Mouse (Mus musculus): Measurements from ENCODE around the gene Methig1. TPM values are rescaled to one million over a fixed set of nuclear protein-coding genes. Genes with fewer than 3 reads are reported as not detected.
"Not testable (repeated sequence)": the region's sequence is repeated elsewhere in the genome, so short reads cannot be mapped to it uniquely, and the experiment has no call there.

Methig1 gene
- total and polyA plus RNA-seq, 3 experiments = not detected

DNA sequence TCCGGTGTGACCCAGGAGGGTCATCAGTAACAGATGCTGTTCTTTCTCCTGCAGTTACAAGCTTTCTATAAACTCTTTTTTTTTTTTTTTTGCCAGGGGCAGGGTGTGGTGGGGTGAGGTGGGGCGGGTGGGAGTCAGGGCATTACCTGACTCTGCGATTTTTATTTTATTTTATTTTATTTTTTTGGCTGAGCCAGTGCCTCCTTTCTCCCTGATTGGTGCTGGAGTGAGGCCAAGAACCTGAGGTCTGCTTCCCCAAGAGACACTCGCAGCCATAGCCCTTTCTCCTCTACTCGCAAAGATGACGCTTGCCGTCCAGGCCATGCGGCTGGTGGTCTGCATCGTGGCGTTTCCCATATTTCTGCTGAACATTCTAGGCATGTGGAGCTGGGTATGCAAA is 18.3 kb upstream of the Methig1 start, which contains the start of gene Mettl7a3:
Mettl7a3 (plus strand) TSS at position 301 of the 400 bp plus-strand sequence.
- H3K27ac ChIP-seq (ENCODE audit: insufficient read depth, low read depth) = no peak within 1 kb of the TSS
- no peak for TF ChIP-seq MAX (IDR thresholded peaks at IDR 0.05; ENCODE audit: low read length)
- no peak for TF ChIP-seq ELF1 (IDR thresholded peaks at IDR 0.05; ENCODE audit: low read depth, low read length)
- TF ChIP-seq ETS1 (conservative IDR thresholded peaks at IDR 0.05; ENCODE audit: low read depth, low read length) = no peak
- TF ChIP-seq ZKSCAN1 (IDR thresholded peaks at IDR 0.05; ENCODE audit: borderline replicate concordance, low read depth, low read length) = no peak
- no peak for TF ChIP-seq IRF4 (IDR thresholded peaks at IDR 0.05; ENCODE audit: low read depth, low read length)
- no peak for TF ChIP-seq PAX5 (IDR thresholded peaks at IDR 0.05; ENCODE audit: low read length)
- no peak for TF ChIP-seq TCF12 (IDR thresholded peaks at IDR 0.05; ENCODE audit: low read depth, low read length)
- TF ChIP-seq USF2 (conservative IDR thresholded peaks at IDR 0.05; ENCODE audit: low read depth, low read length) = no peak
- TF ChIP-seq E2F4 (IDR thresholded peaks at IDR 0.05; ENCODE audit: insufficient replicate concordance, low read depth, low read length) = no peak
- TF ChIP-seq CHD1 (IDR thresholded peaks at IDR 0.05; ENCODE audit: low read depth, low read length) = no peak
- TF ChIP-seq GABPA (IDR thresholded peaks at IDR 0.05; ENCODE audit: insufficient replicate concordance, low read depth, low read length) = no peak
- no peak for TF ChIP-seq ZC3H11A (IDR thresholded peaks at IDR 0.05; ENCODE audit: low read depth, low read length)
- TF ChIP-seq SIN3A (IDR thresholded peaks at IDR 0.05; ENCODE audit: low read length) = no peak
- no peak within 1 kb of the TSS for H3K4me3 ChIP-seq (replicated peaks in 1 of 3; ENCODE audit: low read depth in 2 of 3, low read length in 2 of 3, poor library complexity in 1 of 3)
- DNase-seq (ENCODE audit: extremely low read depth) = no peak
- H3K36me3 ChIP-seq (replicated peaks in 1 of 2; ENCODE audit: control insufficient read depth in 1 of 2, insufficient read depth in 1 of 2, low read length in 1 of 2) = no peaks in the 10 kb centered on the region
- in situ Hi-C loops (cut with MboI; ENCODE audit: low pct_ligation_motif_present, low pct_unique_long_range_greater_than_20kb, low sequenced_read_pairs) (no loop called here), dilution Hi-C loops (cut with MboI; ENCODE audit: extremely low pct_ligation_motif_present, extremely low pct_unique_long_range_greater_than_20kb, low sequenced_read_pairs) (no loop called here)
- no peak within 1 kb of the TSS for H3K9ac ChIP-seq (ENCODE audit: insufficient read depth, low read depth)
- H3K27me3 ChIP-seq (replicated peaks) = no peaks in the 10 kb centered on the region
- H3K79me2 ChIP-seq (replicated peaks; ENCODE audit: control insufficient read depth, extremely low read depth, insufficient read depth, poor library complexity, severe bottlenecking) = no peaks in the 10 kb centered on the region
- no peak within 1 kb of the TSS for H3K4me2 ChIP-seq (ENCODE audit: insufficient read depth, low read depth, poor library complexity, severe bottlenecking)
- H3K4me1 ChIP-seq (ENCODE audit: control insufficient read depth in 1 of 2, insufficient read depth in 2 of 2) = no peaks in the 10 kb centered on the region
- no peaks in the 10 kb centered on the region for H3K9me3 ChIP-seq (replicated peaks; ENCODE audit: low read length)

DNA sequence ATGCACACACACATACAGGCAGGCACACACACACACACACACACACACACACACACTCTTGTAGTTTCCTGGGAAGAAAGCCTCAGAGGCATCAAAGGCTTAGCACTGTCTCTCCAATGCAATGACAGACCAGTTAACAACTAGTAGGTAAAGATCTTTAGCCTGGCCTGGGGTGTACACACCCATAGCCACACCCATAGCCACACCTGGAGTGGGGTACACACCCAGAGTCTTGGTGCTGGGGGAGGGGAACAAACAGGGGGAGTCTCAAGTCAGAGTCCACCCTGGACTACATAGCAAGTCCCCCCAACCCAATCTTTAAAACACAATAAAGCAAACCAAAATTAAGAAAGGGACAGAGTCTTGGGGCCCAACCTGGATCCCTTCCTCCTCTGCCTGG is 15.6 kb upstream of the Methig1 start:
- H3K27ac ChIP-seq (ENCODE audit: insufficient read depth, low read depth); H3K27me3 ChIP-seq (replicated peaks); H3K36me3 ChIP-seq (replicated peaks in 1 of 2; ENCODE audit: control insufficient read depth in 1 of 2, insufficient read depth in 1 of 2, low read length in 1 of 2); H3K9me3 ChIP-seq (replicated peaks; ENCODE audit: low read length); H3K4me3 ChIP-seq (replicated peaks in 1 of 3; ENCODE audit: low read depth in 2 of 3, low read length in 2 of 3, poor library complexity in 1 of 3); DNase-seq (ENCODE audit: extremely low read depth); in situ Hi-C loops (cut with MboI; ENCODE audit: low pct_ligation_motif_present, low pct_unique_long_range_greater_than_20kb, low sequenced_read_pairs); H3K4me2 ChIP-seq (ENCODE audit: insufficient read depth, low read depth, poor library complexity, severe bottlenecking); H3K4me1 ChIP-seq (ENCODE audit: control insufficient read depth in 1 of 2, insufficient read depth in 2 of 2); H3K9ac ChIP-seq (ENCODE audit: insufficient read depth, low read depth); H3K79me2 ChIP-seq (replicated peaks; ENCODE audit: control insufficient read depth, extremely low read depth, insufficient read depth, poor library complexity, severe bottlenecking); dilution Hi-C loops (cut with MboI; ENCODE audit: extremely low pct_ligation_motif_present, extremely low pct_unique_long_range_greater_than_20kb, low sequenced_read_pairs): not testable (repeated sequence)

DNA sequence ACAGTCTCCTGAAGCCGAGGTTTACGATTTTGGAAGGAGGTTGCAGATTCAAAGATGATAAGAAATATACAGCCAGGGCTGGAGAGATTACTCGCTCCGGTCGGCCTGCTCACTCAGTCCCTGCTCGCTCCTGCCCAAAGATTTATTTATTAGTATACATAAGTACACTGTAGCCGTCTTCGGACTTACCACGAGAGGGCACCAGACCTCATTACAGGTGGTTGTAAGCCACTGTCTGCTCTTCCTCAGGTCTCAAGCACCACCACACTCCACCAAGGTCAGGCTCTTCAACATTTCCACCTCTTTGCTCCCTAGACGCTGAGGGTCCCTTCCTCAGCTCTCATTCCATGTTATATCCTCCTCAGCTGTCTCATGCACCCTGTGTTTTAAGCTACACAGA is 15.1 kb upstream of the Methig1 start:
- H3K4me3 ChIP-seq (replicated peaks in 1 of 3; ENCODE audit: low read depth in 2 of 3, low read length in 2 of 3, poor library complexity in 1 of 3); H3K79me2 ChIP-seq (replicated peaks; ENCODE audit: control insufficient read depth, extremely low read depth, insufficient read depth, poor library complexity, severe bottlenecking); dilution Hi-C loops (cut with MboI; ENCODE audit: extremely low pct_ligation_motif_present, extremely low pct_unique_long_range_greater_than_20kb, low sequenced_read_pairs); H3K4me2 ChIP-seq (ENCODE audit: insufficient read depth, low read depth, poor library complexity, severe bottlenecking); H3K27ac ChIP-seq (ENCODE audit: insufficient read depth, low read depth); H3K36me3 ChIP-seq (replicated peaks in 1 of 2; ENCODE audit: control insufficient read depth in 1 of 2, insufficient read depth in 1 of 2, low read length in 1 of 2); H3K9ac ChIP-seq (ENCODE audit: insufficient read depth, low read depth); H3K27me3 ChIP-seq (replicated peaks); H3K9me3 ChIP-seq (replicated peaks; ENCODE audit: low read length); in situ Hi-C loops (cut with MboI; ENCODE audit: low pct_ligation_motif_present, low pct_unique_long_range_greater_than_20kb, low sequenced_read_pairs); H3K4me1 ChIP-seq (ENCODE audit: control insufficient read depth in 1 of 2, insufficient read depth in 2 of 2): not testable (repeated sequence)
- peak; percentile 54 for DNase-seq (ENCODE audit: extremely low read depth)
- TF ChIP-seq SMC3 (IDR thresholded peaks at IDR 0.05; ENCODE audit: low read depth, low read length) (peak; percentile 54), RAD21 (IDR thresholded peaks at IDR 0.05; ENCODE audit: low read depth, low read length) (peak; percentile 29), CTCF (conservative IDR thresholded peaks at IDR 0.05 in 1 of 2, IDR thresholded peaks at IDR 0.05 in 1 of 2; ENCODE audit: low read depth in 2 of 2, low read length in 2 of 2) (peak in 1 of 2 experiments; percentile 56; a peak in 3 of 4 replicates)

DNA sequence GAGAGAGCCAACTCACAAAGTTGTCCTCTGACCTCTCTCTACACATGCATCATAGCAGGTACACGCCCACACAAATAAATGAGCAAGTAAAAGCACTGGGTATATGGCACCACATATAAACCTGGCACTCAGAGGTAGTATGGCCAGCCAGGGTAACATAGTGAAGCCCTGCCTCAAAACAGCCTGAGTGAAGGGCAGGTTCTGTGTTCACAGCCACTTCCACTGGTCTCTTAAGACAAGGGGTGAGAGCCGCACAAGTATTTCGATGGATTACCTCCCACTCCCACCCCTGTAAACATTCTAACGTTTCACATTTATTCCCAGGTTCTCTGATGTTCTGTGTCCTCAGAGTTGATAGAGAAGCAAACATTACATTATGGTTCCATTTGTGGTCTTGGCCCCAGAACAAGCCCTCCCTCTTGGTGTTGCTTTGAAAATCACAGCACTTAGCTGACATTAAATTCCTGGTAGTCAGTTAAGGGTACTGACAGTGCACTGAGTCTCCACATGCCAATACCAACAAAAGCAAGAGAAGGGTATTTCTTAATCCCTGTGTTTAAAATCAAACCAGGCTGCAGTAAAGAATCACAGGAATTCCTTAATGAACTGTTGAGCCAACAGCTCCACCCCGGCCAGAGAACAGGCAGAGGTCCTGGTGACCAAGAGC is 11.5 kb upstream of the Methig1 start:
- H3K4me2 ChIP-seq (ENCODE audit: insufficient read depth, low read depth, poor library complexity, severe bottlenecking); H3K27me3 ChIP-seq (replicated peaks); H3K4me1 ChIP-seq (ENCODE audit: control insufficient read depth in 1 of 2, insufficient read depth in 2 of 2); H3K36me3 ChIP-seq (replicated peaks in 1 of 2; ENCODE audit: control insufficient read depth in 1 of 2, insufficient read depth in 1 of 2, low read length in 1 of 2); DNase-seq (ENCODE audit: extremely low read depth); H3K9ac ChIP-seq (ENCODE audit: insufficient read depth, low read depth); in situ Hi-C loops (cut with MboI; ENCODE audit: low pct_ligation_motif_present, low pct_unique_long_range_greater_than_20kb, low sequenced_read_pairs); H3K27ac ChIP-seq (ENCODE audit: insufficient read depth, low read depth); H3K9me3 ChIP-seq (replicated peaks; ENCODE audit: low read length); H3K4me3 ChIP-seq (replicated peaks in 1 of 3; ENCODE audit: low read depth in 2 of 3, low read length in 2 of 3, poor library complexity in 1 of 3); H3K79me2 ChIP-seq (replicated peaks; ENCODE audit: control insufficient read depth, extremely low read depth, insufficient read depth, poor library complexity, severe bottlenecking); dilution Hi-C loops (cut with MboI; ENCODE audit: extremely low pct_ligation_motif_present, extremely low pct_unique_long_range_greater_than_20kb, low sequenced_read_pairs): not testable (repeated sequence)

All from CH12.LX (cell line).